Mouse (Mus musculus) embryo, embryonic 9.5 days (tissue): ENCODE results near the gene Boll.
A peak's percentile ranks its signal among the peaks of the same experiment; 100 is the strongest.

Experiments used
- DNase-seq: peaks from one replicate; pipeline ENCODE4 v3.0.0-alpha.2; 2017; ENCODE audit errors: extremely low spot score

Boll gene

GRCm38 (mm10) chr1:55238496-55238895, 124.8 kb downstream of the Boll start:
- DNase-seq: no peak

- peak; percentile 34 for DNase-seq
These were observed 125.6 kb downstream of the Boll start for GRCm38 (mm10) chr1:55237643-55238161.

DNA sequence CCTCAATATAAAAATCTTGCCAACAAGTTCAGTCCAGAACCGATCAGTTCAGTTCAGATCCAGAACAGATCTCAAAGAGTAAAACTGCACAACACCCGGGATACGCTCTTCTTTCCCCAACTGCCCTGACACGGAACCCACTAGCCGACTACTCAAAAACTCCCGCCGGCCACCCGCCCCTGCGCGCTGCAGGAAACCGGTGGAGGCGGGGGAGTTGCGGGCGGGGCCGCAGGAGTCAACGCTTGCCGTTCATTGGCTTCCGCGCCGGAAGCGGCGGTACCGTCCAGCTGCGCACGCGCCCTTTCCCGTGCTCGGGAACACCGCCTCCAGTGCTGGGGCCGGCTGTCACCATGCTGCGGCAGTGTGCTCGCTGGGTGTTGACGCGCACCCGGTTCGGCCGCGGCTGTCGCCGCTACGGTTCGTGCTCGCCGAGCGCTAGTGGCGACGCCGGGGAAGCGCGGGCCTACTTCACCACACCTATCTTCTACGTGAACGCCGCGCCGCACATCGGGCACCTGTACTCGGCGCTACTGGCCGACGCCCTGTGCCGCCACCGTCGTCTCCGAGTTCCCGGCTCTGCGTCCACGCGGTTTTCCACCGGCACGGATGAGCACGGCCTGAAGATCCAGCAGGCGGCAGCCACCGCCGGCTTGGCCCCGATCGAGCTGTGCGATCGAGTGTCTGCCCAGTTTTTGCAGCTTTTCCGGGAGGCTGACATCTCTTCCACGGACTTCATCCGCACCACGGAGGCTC, 126.2 kb downstream of the Boll start, which contains the start of gene Mars2:
TSS of gene Mars2 (plus strand) at position 288 of the 753 bp plus-strand sequence.
- peak; percentile 92 for DNase-seq

DNA sequence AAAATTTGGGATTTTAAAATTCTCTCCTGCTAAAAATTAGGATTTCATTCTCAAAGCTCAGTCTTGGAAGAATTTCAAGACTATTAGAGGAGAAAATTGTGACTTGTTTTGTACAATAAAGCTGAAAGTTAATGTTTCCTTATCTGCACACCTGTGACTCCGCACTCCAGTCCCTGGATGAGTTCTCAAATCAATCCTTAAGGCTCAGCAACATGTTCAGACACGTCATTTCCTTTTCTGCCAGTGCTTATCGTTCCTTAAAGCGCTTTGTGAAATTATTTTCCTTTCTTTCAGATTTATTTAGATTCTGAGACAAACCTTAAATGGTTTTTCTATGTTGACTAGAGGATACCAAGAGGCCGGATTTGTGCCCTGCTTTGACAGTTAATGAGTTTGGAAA, 126.8 kb downstream of the Boll start:
- DNase-seq: no peak

DNA sequence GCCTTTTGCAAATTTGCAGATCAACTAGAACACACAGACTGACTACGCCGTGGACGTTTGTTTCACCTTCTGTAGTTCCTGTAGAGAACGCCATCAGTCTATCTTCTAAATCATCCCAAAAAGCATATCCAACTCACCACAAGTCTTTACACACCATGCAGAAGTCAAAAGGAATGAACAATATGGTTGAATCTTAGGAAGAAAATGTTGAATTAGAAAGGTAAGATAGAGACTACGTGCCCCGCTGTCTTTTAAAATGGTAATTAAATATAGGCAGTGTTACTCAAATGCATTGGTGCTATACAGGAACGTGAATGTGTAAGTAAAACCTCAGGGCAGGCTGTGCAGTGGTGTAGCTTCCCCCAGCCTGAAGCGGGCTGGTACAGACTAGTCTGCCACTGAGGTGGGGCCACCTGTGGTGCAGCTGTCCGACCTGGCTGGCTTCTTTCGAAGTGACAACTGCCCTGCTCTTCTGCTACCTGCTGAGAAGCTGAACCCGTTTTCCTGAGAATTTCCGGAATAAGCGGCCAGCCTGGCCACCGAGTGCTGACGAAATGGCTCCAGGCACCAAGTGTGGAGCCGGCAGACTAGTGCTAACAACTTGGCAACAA, 128.3 kb downstream of the Boll start:
- DNase-seq: no peak

- no peak for DNase-seq
These were observed 134.9 kb downstream of the Boll start for GRCm38 (mm10) chr1:55228256-55228884.

- no peak for DNase-seq
These were observed 135.9 kb downstream of the Boll start for GRCm38 (mm10) chr1:55227376-55227775.

- peak; percentile 71 for DNase-seq
These were observed 137.0 kb downstream of the Boll start, which contains the start of gene Rftn2 for GRCm38 (mm10) chr1:55226011-55226857. Gene Rftn2 (minus strand): TSS chr1:55226782.

DNA sequence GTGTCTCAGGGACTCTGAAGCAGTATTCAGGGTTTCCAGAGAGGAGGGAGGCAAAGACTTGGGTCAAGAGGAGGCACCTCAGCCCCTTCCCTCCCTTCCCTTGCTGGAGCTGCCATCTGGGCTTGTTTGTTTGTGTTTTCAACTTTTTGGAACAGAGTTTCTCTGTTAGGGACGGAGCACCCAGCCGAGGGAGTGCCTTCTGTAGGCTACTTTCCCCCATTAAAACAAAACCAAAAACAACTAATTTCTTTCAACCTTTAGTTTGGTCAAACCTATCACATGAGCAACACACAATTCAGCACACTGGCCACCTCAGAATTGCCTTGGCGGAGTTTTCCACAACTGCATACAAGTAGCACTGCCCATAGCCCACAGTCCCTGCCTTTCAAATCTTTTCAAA, 137.9 kb downstream of the Boll start:
- no peak for DNase-seq

GRCm38 (mm10) chr1:55224111-55224510, 139.2 kb downstream of the Boll start:
- no peak for DNase-seq

DNA sequence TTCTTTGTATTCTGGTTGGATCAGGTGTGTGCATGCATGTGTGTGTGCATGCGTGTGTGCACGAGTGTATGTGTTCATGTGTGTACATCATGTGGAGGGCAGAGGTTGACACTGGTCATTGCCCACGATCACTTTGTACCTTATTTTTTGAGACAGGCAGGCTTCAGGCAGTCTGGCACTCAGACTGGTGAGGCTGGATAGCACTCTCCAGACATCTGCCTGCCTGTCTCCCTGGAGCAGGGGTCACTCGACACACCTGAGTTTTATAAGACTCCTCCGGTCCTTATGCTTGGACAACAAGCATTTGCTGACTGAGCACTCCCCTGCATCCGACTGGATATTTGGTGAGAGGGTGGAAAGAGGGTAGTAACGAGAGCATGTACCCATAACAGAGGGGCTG, 140.2 kb downstream of the Boll start:
- DNase-seq: no peak

GRCm38 (mm10) chr1:55221352-55221751, 141.9 kb downstream of the Boll start:
- no peak for DNase-seq

- DNase-seq: no peak
These were observed 146.1 kb downstream of the Boll start for GRCm38 (mm10) chr1:55217191-55217590.

DNA sequence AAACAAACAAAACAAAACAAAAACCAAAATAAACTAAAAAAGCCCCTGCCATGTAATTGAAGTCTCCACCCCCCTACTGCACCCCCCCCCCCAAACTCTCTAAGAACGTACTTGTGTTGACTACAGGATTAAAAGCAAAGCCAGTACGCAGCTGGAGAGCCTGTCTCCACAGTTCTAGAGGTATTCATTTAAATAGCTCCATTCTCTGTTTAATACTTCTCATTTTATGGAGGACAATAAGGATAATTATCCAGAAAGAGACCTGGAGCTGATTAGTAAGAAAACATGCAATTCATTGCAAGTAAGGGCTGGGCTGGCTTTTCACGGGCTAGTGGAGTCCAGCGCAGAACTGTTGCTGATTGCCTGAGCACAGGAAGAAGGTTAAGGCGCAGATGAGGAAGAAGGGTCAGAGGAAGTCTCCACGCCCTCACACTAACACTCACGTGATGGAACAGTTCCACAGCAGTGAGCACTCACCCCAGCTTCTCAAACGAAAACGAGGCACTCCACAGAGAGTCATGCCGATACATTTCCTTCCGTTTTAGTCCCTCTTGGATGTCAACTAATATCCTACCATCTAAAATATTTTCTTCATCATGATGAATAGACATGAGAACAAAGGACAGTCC, 148.0 kb downstream of the Boll start:
- no peak for DNase-seq

DNA sequence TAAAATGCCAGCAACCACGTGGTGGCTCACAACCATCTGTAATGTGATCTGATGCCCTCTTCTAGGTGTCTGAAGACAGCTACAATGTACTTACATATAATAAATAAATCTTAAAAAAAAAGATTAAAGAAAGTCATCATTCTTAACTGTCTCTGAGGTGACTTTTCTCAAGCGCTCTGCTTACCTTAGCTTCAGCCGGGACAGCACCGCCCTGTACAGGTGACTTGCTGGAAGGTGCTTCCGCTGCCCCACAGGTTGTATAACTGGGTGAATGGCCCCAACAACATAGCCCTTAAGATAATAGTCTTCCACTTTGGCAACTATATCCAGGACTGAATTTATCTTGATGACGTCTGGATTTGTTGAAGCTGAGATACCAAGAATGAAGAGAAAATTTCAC, 149.3 kb downstream of the Boll start:
- DNase-seq: no peak

DNA sequence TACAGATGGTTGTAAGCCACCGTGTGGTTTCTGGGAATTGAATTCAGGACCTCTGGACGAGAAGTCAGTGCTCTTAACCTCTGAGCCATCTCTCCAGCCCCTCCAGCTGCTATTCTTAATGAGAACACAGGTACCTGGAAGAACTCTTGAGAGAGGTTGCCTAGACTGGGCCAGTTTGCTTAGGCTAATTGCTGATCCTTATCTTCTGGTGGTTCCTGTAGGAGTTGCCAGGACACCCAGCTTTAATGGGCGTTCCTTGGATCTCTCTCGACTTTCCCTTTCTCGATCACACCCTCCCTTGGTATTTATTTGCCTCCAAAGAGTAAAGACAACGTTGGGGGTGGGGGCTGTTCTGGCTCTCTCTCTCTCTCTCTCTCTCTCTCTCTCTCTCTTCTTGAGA, 149.8 kb downstream of the Boll start:
- DNase-seq: no peak

DNA sequence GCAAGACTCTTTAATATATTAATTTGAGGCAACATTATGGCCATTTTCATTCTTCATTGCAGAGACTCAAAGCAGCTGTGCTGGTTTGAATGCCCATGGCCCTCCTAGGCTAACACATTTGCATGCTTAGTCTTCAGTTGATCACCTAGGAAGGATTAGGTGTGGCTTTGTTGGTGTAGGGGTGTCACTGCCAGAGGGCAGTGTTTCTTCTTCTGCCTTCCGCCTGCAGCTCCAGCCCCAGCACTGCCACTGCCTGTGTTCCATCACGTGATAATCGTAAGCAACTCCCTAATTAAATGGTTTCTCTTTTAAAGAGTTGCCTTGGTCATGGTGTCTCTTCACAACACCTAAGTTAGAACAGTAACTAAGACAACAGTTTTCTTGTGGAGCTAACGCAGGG, 150.5 kb downstream of the Boll start:
- DNase-seq: no peak

DNA sequence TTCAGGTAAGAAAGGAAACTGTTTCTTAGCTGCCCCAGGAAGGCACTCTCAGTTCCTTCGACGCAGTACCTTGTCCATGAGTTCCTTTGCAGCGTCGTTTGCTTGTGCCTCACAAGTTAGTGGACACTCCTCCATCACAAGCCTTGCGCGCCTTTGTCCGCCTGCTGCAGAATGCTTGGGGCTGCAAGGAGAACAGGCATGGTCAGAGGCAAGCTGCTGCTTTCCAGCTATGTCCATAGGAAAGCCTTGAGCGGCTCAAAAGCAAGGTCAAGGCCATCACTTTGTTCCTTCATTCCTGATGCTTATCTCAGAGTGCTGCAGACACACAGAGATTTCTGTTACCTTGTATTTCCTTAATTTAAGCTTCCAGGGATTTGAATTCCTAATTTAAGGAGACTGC, 152.2 kb downstream of the Boll start:
- no peak for DNase-seq

- no peak for DNase-seq
These were observed 152.9 kb downstream of the Boll start for GRCm38 (mm10) chr1:55210202-55210965.

DNA sequence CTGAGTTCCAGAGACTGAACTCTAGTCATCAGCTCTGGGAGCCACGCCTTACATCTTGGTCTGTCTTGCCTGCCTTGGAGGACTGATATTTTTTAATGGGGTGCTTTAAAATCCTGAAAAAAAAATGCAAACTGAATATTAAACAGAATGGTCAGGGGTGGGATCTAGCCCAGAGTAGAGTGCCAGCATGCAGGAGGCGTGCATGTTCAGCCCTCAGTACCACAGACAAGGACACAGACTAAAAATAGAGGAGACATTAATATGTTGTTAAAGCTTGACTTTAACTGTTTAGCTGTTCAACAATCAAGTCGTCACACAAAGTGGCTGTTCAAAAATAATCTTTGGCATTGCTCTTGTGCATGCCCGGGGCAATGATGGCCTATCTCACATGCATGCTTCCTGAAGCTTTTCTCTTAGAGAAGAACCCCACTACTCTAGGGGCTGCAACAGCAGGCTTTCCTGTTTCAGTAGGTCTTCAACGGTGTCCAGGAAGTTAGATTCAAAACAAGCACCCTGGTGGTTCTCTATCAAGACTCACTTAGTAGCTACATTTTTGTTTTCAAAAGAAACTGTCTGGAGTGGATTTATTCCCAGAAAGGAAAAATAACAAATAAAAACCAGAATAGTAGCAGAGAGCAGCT, 154.6 kb downstream of the Boll start:
- DNase-seq: no peak
